Mouse (Mus musculus): ENCODE measurements around the gene U90926. TPM values are rescaled to one million over a fixed set of nuclear protein-coding genes. Genes with fewer than 3 reads are reported as not detected.
"Not testable (repeated sequence)": the region's sequence is repeated elsewhere in the genome, so short reads cannot be mapped to it uniquely, and the experiment has no call there.

The U90926 gene
- polyA plus RNA-seq, 1 experiment: not detected

GRCm38 (mm10) chr5:92204162-92205036, 10.8 kb downstream of the U90926 start:
- no peak for TF ChIP-seq TAL1 (IDR thresholded peaks at IDR 0.05; ENCODE audit: low read length)
- TF ChIP-seq GATA1 (IDR thresholded peaks at IDR 0.05; ENCODE audit: low read length): no peak
- H3K4me1 ChIP-seq (ENCODE audit: control insufficient read depth): peaks cover 7% of the 10 kb centered on the region
- peaks cover 49% of the 10 kb centered on the region for H3K36me3 ChIP-seq (ENCODE audit: control insufficient read depth)
- no peaks in the 10 kb centered on the region for H3K27me3 ChIP-seq (ENCODE audit: control insufficient read depth)
- H3K4me3 ChIP-seq (replicated peaks): no peak overlapping the region
- H3K9me3 ChIP-seq (ENCODE audit: control insufficient read depth, low read length): no peaks in the 10 kb centered on the region

- no peaks in the 10 kb centered on the region for H3K27me3 ChIP-seq (ENCODE audit: control insufficient read depth)
- H3K9me3 ChIP-seq (ENCODE audit: control insufficient read depth, low read length): no peaks in the 10 kb centered on the region
- no peak overlapping the region for H3K4me3 ChIP-seq (replicated peaks)
- no peaks in the 10 kb centered on the region for H3K4me1 ChIP-seq (ENCODE audit: control insufficient read depth)
- peaks cover 95% of the 10 kb centered on the region for H3K36me3 ChIP-seq (ENCODE audit: control insufficient read depth)
- no peak for TF ChIP-seq GATA1 (IDR thresholded peaks at IDR 0.05; ENCODE audit: low read length)
- TF ChIP-seq TAL1 (IDR thresholded peaks at IDR 0.05; ENCODE audit: low read length): no peak
These were observed 16.9 kb downstream of the U90926 start for GRCm38 (mm10) chr5:92198266-92198665.

GRCm38 (mm10) chr5:92196895-92197811, 18.1 kb downstream of the U90926 start:
- no peaks in the 10 kb centered on the region for H3K27me3 ChIP-seq (ENCODE audit: control insufficient read depth)
- H3K36me3 ChIP-seq (ENCODE audit: control insufficient read depth): peaks cover 96% of the 10 kb centered on the region
- H3K4me1 ChIP-seq (ENCODE audit: control insufficient read depth): no peaks in the 10 kb centered on the region
- TF ChIP-seq TAL1 (IDR thresholded peaks at IDR 0.05; ENCODE audit: low read length) (no peak), GATA1 (IDR thresholded peaks at IDR 0.05; ENCODE audit: low read length) (no peak)
- H3K4me3 ChIP-seq (replicated peaks): no peak overlapping the region
- H3K9me3 ChIP-seq (ENCODE audit: control insufficient read depth, low read length): no peaks in the 10 kb centered on the region

GRCm38 (mm10) chr5:92195716-92196115, 19.5 kb downstream of the U90926 start:
- not testable (repeated sequence) for H3K9me3 ChIP-seq (ENCODE audit: control insufficient read depth, low read length); H3K4me3 ChIP-seq (replicated peaks); H3K4me1 ChIP-seq (ENCODE audit: control insufficient read depth); H3K27me3 ChIP-seq (ENCODE audit: control insufficient read depth)
- H3K36me3 ChIP-seq (ENCODE audit: control insufficient read depth): peaks cover 89% of the 10 kb centered on the region

GRCm38 (mm10) chr5:92188881-92189483, 26.2 kb downstream of the U90926 start:
- no peaks in the 10 kb centered on the region for H3K27me3 ChIP-seq (ENCODE audit: control insufficient read depth)
- H3K4me1 ChIP-seq (ENCODE audit: control insufficient read depth): no peaks in the 10 kb centered on the region
- H3K9me3 ChIP-seq (ENCODE audit: control insufficient read depth, low read length): no peaks in the 10 kb centered on the region
- TF ChIP-seq TAL1 (IDR thresholded peaks at IDR 0.05; ENCODE audit: low read length) (no peak), GATA1 (IDR thresholded peaks at IDR 0.05; ENCODE audit: low read length) (no peak)
- no peak overlapping the region for H3K4me3 ChIP-seq (replicated peaks)
- peaks cover 79% of the 10 kb centered on the region for H3K36me3 ChIP-seq (ENCODE audit: control insufficient read depth)

GRCm38 (mm10) chr5:92183071-92183830, 32.0 kb downstream of the U90926 start:
- no peak overlapping the region for H3K4me3 ChIP-seq (replicated peaks)
- H3K36me3 ChIP-seq (ENCODE audit: control insufficient read depth): peaks cover 77% of the 10 kb centered on the region
- no peaks in the 10 kb centered on the region for H3K9me3 ChIP-seq (ENCODE audit: control insufficient read depth, low read length)
- TF ChIP-seq GATA1 (IDR thresholded peaks at IDR 0.05; ENCODE audit: low read length): no peak
- no peak for TF ChIP-seq TAL1 (IDR thresholded peaks at IDR 0.05; ENCODE audit: low read length)
- H3K27me3 ChIP-seq (ENCODE audit: control insufficient read depth): no peaks in the 10 kb centered on the region
- no peaks in the 10 kb centered on the region for H3K4me1 ChIP-seq (ENCODE audit: control insufficient read depth)

- Histone ChIP-seq H3K27me3 (ENCODE audit: control insufficient read depth) (no peaks in the 10 kb centered on the region), H3K9me3 (ENCODE audit: control insufficient read depth, low read length) (no peaks in the 10 kb centered on the region), H3K4me3 (replicated peaks) (no peak overlapping the region), H3K4me1 (ENCODE audit: control insufficient read depth) (no peaks in the 10 kb centered on the region; the same call in 1 of the 2 replicates), H3K36me3 (ENCODE audit: control insufficient read depth) (peaks cover 57% of the 10 kb centered on the region)
- TF ChIP-seq TAL1 (IDR thresholded peaks at IDR 0.05; ENCODE audit: low read length) (no peak), GATA1 (IDR thresholded peaks at IDR 0.05; ENCODE audit: low read length) (no peak)
These were observed 49.2 kb downstream of the U90926 start for GRCm38 (mm10) chr5:92165976-92166375.

Other genes with a start within 250 kb of the U90926 start
- not detected in 2 replicates for gene Odaph, start 227.9 kb downstream of the U90926 start, polyA plus RNA-seq (2012)
- gene Cdkl2, start 171.5 kb downstream of the U90926 start, polyA plus RNA-seq (2012): 0.02 TPM in 1 of 2 replicates, not detected in the other
- gene G3bp2, start 131.7 kb downstream of the U90926 start, polyA plus RNA-seq (2012): 1.2 and 1.3 TPM in 2 replicates
- gene Uso1, start 77.5 kb downstream of the U90926 start, polyA plus RNA-seq (2012): 0.53 and 0.71 TPM in 2 replicates
- not detected in 2 replicates for gene Ppef2, start 40.9 kb upstream of the U90926 start, polyA plus RNA-seq (2012)
- gene Naaa, start 62.8 kb upstream of the U90926 start, polyA plus RNA-seq (2012): 0.05 and 0.08 TPM in 2 replicates
- 0.13 and 0.55 TPM in 2 replicates for gene Sdad1, start 95.1 kb upstream of the U90926 start, polyA plus RNA-seq (2012)
- not detected in 2 replicates for gene Cxcl9, start 112.7 kb upstream of the U90926 start, polyA plus RNA-seq (2012)
- gene Art3, start 116.4 kb upstream of the U90926 start, polyA plus RNA-seq (2012): not detected in 2 replicates
- not detected in 2 replicates for gene Cxcl10, start 133.5 kb upstream of the U90926 start, polyA plus RNA-seq (2012)
- 0.61 and 0.63 TPM in 2 replicates for gene Nup54, start 219.8 kb upstream of the U90926 start, polyA plus RNA-seq (2012)